Mouse (Mus musculus): Measurements from ENCODE around the gene Il17c.

The Il17c gene

GRCm38 (mm10) chr8:122421376-122422070, at the start of gene Il17c:
Il17c (plus strand) TSS chr8:122422020.
- no peak for DNase-seq (ENCODE audit: low read depth, low spot score)

DNA sequence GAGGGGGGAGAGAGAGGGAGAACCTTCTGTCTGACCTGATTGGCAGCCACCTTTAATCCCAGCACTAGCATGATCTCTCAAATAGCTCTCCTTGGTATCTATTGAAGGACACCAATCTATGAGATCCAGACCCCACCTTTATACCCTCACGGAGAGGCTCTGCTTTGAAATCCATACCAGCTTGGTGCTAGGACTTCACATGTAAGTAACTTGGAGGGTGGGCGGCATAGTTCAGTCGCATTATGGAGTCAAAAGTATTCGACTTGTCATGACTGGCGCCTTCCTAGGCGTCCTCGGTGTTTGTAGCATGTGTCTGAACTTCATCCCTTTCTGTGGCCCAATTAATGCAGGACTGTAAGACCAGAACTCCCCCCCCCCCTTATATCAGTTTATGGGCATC, 46.5 kb upstream of the Il17c start:
- no peak for DNase-seq (ENCODE audit: low read depth, low spot score)

DNA sequence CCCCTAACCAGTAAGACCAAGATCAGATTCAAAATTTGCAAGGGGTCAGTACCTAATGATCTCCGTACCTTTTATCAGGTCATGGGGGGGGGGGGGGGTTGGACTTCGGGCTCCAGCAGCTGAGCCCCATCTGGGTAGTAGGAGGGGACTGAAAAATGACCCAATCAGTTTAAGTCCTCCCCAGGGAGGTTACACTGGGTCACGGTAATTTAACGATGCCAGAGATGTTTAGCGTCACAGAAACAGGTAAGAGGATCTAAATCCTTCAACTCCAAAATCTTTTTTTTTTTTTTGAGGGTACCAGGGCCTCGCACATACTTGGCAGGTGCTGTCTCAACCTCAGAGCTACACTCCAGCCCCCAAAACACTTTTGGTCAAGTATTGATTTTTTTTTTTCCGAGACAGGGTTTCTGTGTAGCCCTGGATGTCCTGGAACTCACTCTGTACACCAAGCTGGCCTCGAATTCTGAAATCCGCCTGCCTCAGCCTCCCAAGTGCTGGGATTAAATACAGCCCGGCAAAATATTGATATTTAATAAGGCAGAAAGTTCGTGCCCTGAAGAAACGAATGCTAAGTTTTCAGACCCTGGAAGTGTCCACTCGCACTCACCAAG, 46.0 kb upstream of the Il17c start:
- DNase-seq (ENCODE audit: low read depth, low spot score) = no peak

GRCm38 (mm10) chr8:122376365-122377231, 45.2 kb upstream of the Il17c start, which contains the start of gene Zc3h18:
Zc3h18 (plus strand) TSS chr8:122376609.
- DNase-seq (ENCODE audit: low read depth, low spot score) = peak; percentile 96

DNA sequence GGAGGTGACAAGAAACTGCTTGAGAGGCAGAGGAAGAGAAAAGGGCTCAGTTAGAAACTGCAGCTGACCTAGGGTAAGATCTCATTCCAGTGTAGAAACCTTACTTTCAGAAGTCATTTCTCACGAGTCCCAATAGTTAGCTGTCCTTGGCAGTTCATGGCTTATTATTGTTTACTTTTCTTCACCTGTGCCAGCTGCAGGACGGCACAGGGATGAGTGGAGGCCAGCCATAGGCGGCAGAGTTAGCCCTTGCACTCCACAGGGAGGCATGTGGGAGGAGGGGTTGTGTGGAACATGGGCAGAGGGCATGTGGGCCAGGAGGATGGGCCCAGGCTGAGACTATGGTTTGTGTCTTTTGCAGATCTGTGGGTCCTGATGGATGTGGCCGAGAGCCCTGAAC, 38.8 kb upstream of the Il17c start:
- DNase-seq (ENCODE audit: low read depth, low spot score) = no peak

- peak; percentile 33 for DNase-seq (ENCODE audit: low read depth, low spot score)
Measured at GRCm38 (mm10) chr8:122389357-122389756, 32.5 kb upstream of the Il17c start.

- no peak for DNase-seq (ENCODE audit: low read depth, low spot score)
Measured at GRCm38 (mm10) chr8:122390758-122391157, 31.1 kb upstream of the Il17c start.

- no peak for DNase-seq (ENCODE audit: low read depth, low spot score)
Measured at GRCm38 (mm10) chr8:122393717-122394116, 28.1 kb upstream of the Il17c start.

DNA sequence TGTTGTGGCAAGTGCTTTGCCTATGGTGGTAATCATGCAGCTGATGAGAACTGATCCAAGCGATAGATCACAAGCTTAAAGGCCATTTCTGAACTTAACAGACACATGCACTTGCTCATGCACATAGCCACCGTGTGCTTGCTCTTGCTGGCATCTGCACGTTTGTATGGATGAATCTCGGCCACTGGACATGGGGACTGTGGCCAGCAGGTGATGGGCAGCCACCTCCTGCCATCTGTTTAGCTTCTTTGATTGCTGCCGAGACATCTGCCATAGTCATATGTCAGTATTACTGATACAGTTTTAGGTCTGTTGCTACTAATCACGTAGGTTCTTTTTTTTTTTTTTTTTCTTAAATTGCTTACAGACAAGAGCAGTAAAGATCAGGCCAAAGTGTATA, 26.5 kb upstream of the Il17c start:
- no peak for DNase-seq (ENCODE audit: low read depth, low spot score)

GRCm38 (mm10) chr8:122398186-122398585, 23.6 kb upstream of the Il17c start:
- no peak for DNase-seq (ENCODE audit: low read depth, low spot score)

DNA sequence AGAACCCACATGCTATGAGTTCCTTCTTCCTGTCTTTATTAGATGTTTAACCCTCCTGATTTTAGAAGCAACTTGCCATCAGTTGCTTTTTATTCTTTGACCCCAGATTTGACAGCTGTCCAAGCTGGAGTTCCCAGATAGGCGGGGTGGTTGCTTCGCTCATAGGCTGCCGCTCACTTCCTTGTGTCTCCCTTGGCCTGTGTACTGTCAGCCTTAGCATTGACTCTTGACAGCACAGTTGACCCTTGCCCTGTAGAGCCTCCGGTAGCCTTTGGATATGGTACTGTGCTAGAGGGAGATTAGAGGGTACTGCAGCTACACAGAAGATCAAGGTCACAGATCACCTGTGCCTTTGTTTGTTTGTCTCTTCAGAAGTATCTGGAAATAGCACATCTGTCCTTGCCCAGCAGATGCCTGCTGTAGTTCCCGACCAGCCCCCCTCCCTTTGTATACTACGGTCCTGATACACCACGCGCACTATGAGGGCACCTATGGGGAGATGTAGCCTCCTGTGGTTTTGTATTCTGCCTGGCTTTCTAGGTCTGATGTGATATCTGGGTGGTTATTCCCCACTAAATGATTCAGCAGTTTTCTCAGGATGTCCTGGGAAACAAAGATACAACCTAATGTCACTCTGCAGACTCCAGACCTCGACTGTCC, 16.5 kb upstream of the Il17c start:
- no peak for DNase-seq (ENCODE audit: low read depth, low spot score)

GRCm38 (mm10) chr8:122407678-122408077, 14.1 kb upstream of the Il17c start:
- no peak for DNase-seq (ENCODE audit: low read depth, low spot score)

DNA sequence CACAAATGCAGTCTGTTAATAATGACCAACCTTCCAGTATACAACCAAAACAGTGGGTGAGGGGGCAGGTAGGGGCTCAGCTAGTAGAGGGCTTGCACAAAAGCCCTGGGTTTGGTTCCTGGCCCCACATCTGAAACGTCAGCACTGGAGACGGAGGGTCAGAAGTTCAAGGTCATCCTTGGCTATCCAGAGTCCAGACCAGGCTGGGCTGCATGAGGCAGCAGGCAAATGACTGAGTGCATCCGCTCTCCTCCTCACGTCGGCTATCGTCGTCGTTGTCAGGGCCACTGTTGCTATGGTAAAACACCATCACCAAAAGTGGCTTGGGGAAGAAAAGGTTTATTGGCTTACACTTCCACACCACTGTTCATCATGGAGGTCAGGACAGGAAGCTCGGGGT, 7.5 kb upstream of the Il17c start:
- no peak for DNase-seq (ENCODE audit: low read depth, low spot score)

- DNase-seq (ENCODE audit: low read depth, low spot score) = no peak
Measured at GRCm38 (mm10) chr8:122415554-122415953, 6.3 kb upstream of the Il17c start.

- peak; percentile 48 for DNase-seq (ENCODE audit: low read depth, low spot score)
Measured at GRCm38 (mm10) chr8:122419881-122420555, 1.8 kb upstream of the Il17c start.

GRCm38 (mm10) chr8:122423217-122423616, 1.4 kb downstream of the Il17c start:
- no peak for DNase-seq (ENCODE audit: low read depth, low spot score)

GRCm38 (mm10) chr8:122423659-122424058, 1.8 kb downstream of the Il17c start:
- DNase-seq (ENCODE audit: low read depth, low spot score) = peak; percentile 84

- no peak for DNase-seq (ENCODE audit: low read depth, low spot score)
Measured at GRCm38 (mm10) chr8:122426145-122426544, 4.3 kb downstream of the Il17c start.

- no peak for DNase-seq (ENCODE audit: low read depth, low spot score)
Measured at GRCm38 (mm10) chr8:122427607-122428006, 5.8 kb downstream of the Il17c start.

DNA sequence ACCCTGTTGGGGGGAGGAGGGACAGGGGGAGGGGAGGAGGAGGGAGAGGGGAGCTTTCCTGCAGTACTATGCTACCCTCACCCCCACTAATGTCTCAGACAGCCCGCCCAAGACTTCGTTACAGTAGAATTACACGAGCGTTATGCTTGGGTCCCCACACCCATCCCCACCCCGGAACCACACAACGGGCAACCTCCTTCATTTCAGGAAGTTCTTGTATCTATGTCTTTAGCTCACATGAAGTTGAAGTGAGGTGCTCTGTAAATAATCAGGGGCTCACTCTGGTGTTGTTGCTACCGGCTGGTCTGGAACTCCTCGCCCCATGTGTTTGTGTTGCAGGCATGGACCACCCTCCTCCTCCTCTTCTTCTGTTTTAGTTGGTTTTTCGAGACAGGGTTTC, 6.3 kb downstream of the Il17c start:
- no peak for DNase-seq (ENCODE audit: low read depth, low spot score)

- DNase-seq (ENCODE audit: low read depth, low spot score) = no peak
Measured at GRCm38 (mm10) chr8:122430058-122430636, 8.3 kb downstream of the Il17c start.
